Mouse (Mus musculus) spleen, adult 2 months (tissue): ENCODE data around the gene Timm50.

ENCODE experiments used
- CTCF ChIP-seq: fragments of 200-500 bp; IDR thresholded peaks from 2 replicates; pipeline ENCODE4 v1.5.1; 2011; ENCODE audit warnings: mild to moderate bottlenecking, inconsistent platforms; ENCODE audit not compliant: insufficient read depth, insufficient read length, insufficient replicate concordance; ENCODE audit errors: extremely low read depth
- POLR2A ChIP-seq: fragments of 200-500 bp; IDR thresholded peaks from 2 replicates; pipeline ENCODE4 v1.6.1; 2011; ENCODE audit warnings: low read depth, low read length, inconsistent platforms

DNA sequence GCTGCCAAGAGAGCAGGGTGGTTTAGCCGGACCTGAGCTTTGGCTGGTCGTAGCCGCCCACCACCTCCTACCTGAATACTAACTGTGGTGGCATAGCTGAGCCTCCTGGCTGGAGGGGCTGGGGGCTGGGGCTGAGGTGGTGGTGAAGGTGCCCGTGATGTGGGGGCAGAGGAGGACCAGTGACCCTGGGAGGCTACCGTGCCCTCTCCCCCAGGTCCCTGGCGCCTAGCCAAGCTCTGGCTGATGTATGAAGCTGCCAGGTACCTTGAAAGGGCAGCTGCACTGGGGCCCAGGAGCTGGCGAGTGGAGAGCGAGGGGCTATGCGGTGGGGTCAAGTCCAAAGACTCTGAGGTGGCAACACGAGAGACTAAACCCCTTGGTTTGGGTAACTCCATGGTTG, 48.0 kb upstream of the Timm50 start:
- TF ChIP-seq POLR2A (no peak), CTCF (no peak)
